Mouse (Mus musculus) Patski (cell line): ENCODE results near the gene Eps8l2. TPM values are rescaled to one million over a fixed set of nuclear protein-coding genes. Genes with fewer than 3 reads are reported as not detected.
"Not testable (repeated sequence)": the region's sequence is repeated elsewhere in the genome, so short reads cannot be mapped to it uniquely, and the experiment has no call there.

ENCODE experiments used
- ATAC-seq: fragments of 100-300 bp; one replicate; pipeline ENCODE4 v1.8.0; 2021
- CTCF ChIA-PET: fragments of 350-600 bp; sonication (Branson Sonifier 250); formaldehyde crosslinking; loops from one replicate; lab custom pipeline; 2022; ENCODE audit warnings: inconsistent platforms; lab: Charles Lee
- POLR2A ChIA-PET: fragments of 350-600 bp; sonication (Branson Sonifier 250); formaldehyde crosslinking; loops from one replicate; lab custom pipeline; 2022; ENCODE audit warnings: antibody characterized with exemption, inconsistent platforms; lab: Charles Lee
- DNase-seq: peaks from one replicate; pipeline ENCODE4 v3.0.0-alpha.2; 2011; ENCODE audit warnings: low read depth, low spot score
- H3K27me3 ChIP-seq: fragments of 371-371 bp; one replicate; pipeline ENCODE4 v1.5.1; 2021
- CTCF ChIP-seq: fragments of 100-300 bp; IDR thresholded peaks from one replicate; pipeline ENCODE4 v1.5.1; 2021
- in situ Hi-C: fragments of 300-500 bp; cut with MboI; formaldehyde crosslinking; loops from 3 replicates; pipeline ENCODE4 v1.11.1; 2018; ENCODE audit warnings: low pct_unique_long_range_greater_than_20kb, mixed read lengths
- polyA plus RNA-seq: library from polyadenylated mRNA; unstranded; gene quantifications from one replicate; pipeline ENCODE4 v1.2.3, GENCODE M21; 2021

Eps8l2 gene
- polyA plus RNA-seq, 1 experiment from 2014 or later = 114 TPM

GRCm38 (mm10) chr7:141394771-141395170 lies 56.1 kb downstream of the Eps8l2 start:
- peak; percentile 97 for TF ChIP-seq CTCF
- ChIA-PET POLR2A (interaction anchor here (0.6 to 1.5 kb wide), 3 partner anchors 14 to 273 kb away, joined by 3 to 6 read pairs (median 5); partner anchors contain the start of gene Eps8l2), CTCF (interaction anchor here (0.7 to 4.6 kb wide), 17 partner anchors 9 to 88 kb away, joined by 3 to 19 read pairs (median 7); partner anchors contain the start of genes Deaf1, Eps8l2 and Tmem80)
- no peaks in the 10 kb centered on the region for H3K27me3 ChIP-seq
- ATAC-seq (no peak), DNase-seq (no peak)
- in situ Hi-C loops = no loop called here

GRCm38 (mm10) chr7:141395348-141395747 lies 56.7 kb downstream of the Eps8l2 start:
- in situ Hi-C loops = no loop called here
- ATAC-seq = no peak
- no peak for DNase-seq
- ChIA-PET POLR2A (interaction anchor here (0.8 to 1.5 kb wide), 2 partner anchors 13 to 57 kb away, joined by 3 to 6 read pairs; partner anchors contain the start of gene Eps8l2), CTCF (interaction anchor here (0.7 to 4.6 kb wide), 16 partner anchors 8 to 88 kb away, joined by 3 to 19 read pairs (median 7); partner anchors contain the start of genes Deaf1, Eps8l2 and Tmem80)
- no peaks in the 10 kb centered on the region for H3K27me3 ChIP-seq
- TF ChIP-seq CTCF = no peak

GRCm38 (mm10) chr7:141403305-141403704 lies 64.6 kb downstream of the Eps8l2 start:
- ATAC-seq (peak; percentile 82), DNase-seq (peak; percentile 22)
- TF ChIP-seq CTCF = peak; percentile 90
- CTCF ChIA-PET = interaction anchor here (1.0 to 1.9 kb wide), 4 partner anchors 9 to 122 kb away, joined by 3 to 7 read pairs (median 5); partner anchors contain the start of gene Taldo1
- in situ Hi-C loops = no loop called here
- H3K27me3 ChIP-seq = no peaks in the 10 kb centered on the region
- POLR2A ChIA-PET = no interaction called here

GRCm38 (mm10) chr7:141405466-141405865 lies 66.8 kb downstream of the Eps8l2 start:
- in situ Hi-C loops = no loop called here
- no peaks in the 10 kb centered on the region for H3K27me3 ChIP-seq
- DNase-seq (no peak), ATAC-seq (no peak)
- POLR2A ChIA-PET = interaction anchor here (0.6 kb wide), 1 partner anchor 12 kb away, joined by 4 read pairs; no protein-coding TSS in a partner anchor
- TF ChIP-seq CTCF = no peak
- CTCF ChIA-PET = interaction anchor here (1.0 to 1.1 kb wide), 2 partner anchors 11 to 120 kb away, joined by 3 read pairs; no protein-coding TSS in a partner anchor

GRCm38 (mm10) chr7:141407670-141408069 lies 69.0 kb downstream of the Eps8l2 start:
- CTCF ChIA-PET = interaction anchor here (1.1 to 1.7 kb wide), 2 partner anchors 41 to 118 kb away, joined by 3 to 5 read pairs; no protein-coding TSS in a partner anchor
- ATAC-seq, H3K27me3 ChIP-seq, DNase-seq, in situ Hi-C loops: not testable (repeated sequence)
- POLR2A ChIA-PET = interaction anchor here (0.7 to 1.0 kb wide), 3 partner anchors 13 to 287 kb away, joined by 5 to 6 read pairs (median 5); no protein-coding TSS in a partner anchor

GRCm38 (mm10) chr7:141408833-141409232 lies 70.2 kb downstream of the Eps8l2 start:
- ChIA-PET CTCF (interaction anchor here (0.8 to 2.2 kb wide), 8 partner anchors 14 to 117 kb away, joined by 3 to 10 read pairs (median 5); partner anchors contain the start of genes Slc25a22 and Taldo1), POLR2A (interaction anchor here (0.6 to 1.4 kb wide), 6 partner anchors 14 to 444 kb away, joined by 3 to 6 read pairs (median 4); partner anchors contain the start of gene Slc25a22)
- peak; percentile 41 for ATAC-seq
- in situ Hi-C loops = no loop called here
- no peaks in the 10 kb centered on the region for H3K27me3 ChIP-seq
- TF ChIP-seq CTCF = no peak
- DNase-seq = peak; percentile 41

- no peak for ATAC-seq
- no peak for TF ChIP-seq CTCF
- in situ Hi-C loops = loop anchor here (5.0 kb wide), 2 partner anchors 42 to 117 kb away; no protein-coding TSS in a partner anchor
- POLR2A ChIA-PET = no interaction called here
- CTCF ChIA-PET = interaction anchor here (2.2 to 2.9 kb wide), 2 partner anchors 28 to 29 kb away, joined by 10 to 13 read pairs; partner anchors contain the start of gene Slc25a22
- no peaks in the 10 kb centered on the region for H3K27me3 ChIP-seq
- DNase-seq = no peak
Measured at GRCm38 (mm10) chr7:141410631-141411030, 72.0 kb downstream of the Eps8l2 start.

- ATAC-seq (no peak), DNase-seq (no peak)
- in situ Hi-C loops = loop anchor here (5.0 kb wide), 2 partner anchors 41 to 116 kb away; no protein-coding TSS in a partner anchor
- POLR2A ChIA-PET = no interaction called here
- no peaks in the 10 kb centered on the region for H3K27me3 ChIP-seq
- CTCF ChIA-PET = interaction anchor here (1.0 to 2.9 kb wide), 4 partner anchors 26 to 65 kb away, joined by 3 to 13 read pairs (median 8); partner anchors contain the start of gene Slc25a22
- TF ChIP-seq CTCF = no peak
Measured at GRCm38 (mm10) chr7:141411667-141412066, 73.0 kb downstream of the Eps8l2 start.

Other genes starting within 250 kb of the Eps8l2 start
- 7.6 TPM for gene Sigirr, start 238.3 kb upstream of the Eps8l2 start, polyA plus RNA-seq
- gene Ano9, start 221.1 kb upstream of the Eps8l2 start, polyA plus RNA-seq = 0.09 TPM
- gene Ptdss2, start 216.5 kb upstream of the Eps8l2 start, polyA plus RNA-seq = 96.0 TPM
- 292 TPM for gene Rnh1, start 166.0 kb upstream of the Eps8l2 start, polyA plus RNA-seq
- gene Hras, start 144.9 kb upstream of the Eps8l2 start, polyA plus RNA-seq = 80.1 TPM
- 13.7 TPM for gene Lrrc56, start 144.7 kb upstream of the Eps8l2 start, polyA plus RNA-seq
- gene Lmntd2, start 124.8 kb upstream of the Eps8l2 start, polyA plus RNA-seq = 4.5 TPM
- 48.3 TPM for gene Rassf7, start 123.0 kb upstream of the Eps8l2 start, polyA plus RNA-seq
- gene Phrf1, start 110.1 kb upstream of the Eps8l2 start, polyA plus RNA-seq = 68.6 TPM
- 10.5 TPM for gene Irf7, start 72.4 kb upstream of the Eps8l2 start, polyA plus RNA-seq
- not detected for gene Cdhr5, start 62.1 kb upstream of the Eps8l2 start, polyA plus RNA-seq
- not detected for gene Sct, start 59.7 kb upstream of the Eps8l2 start, polyA plus RNA-seq
- not detected for gene Drd4, start 46.9 kb upstream of the Eps8l2 start, polyA plus RNA-seq
- gene Deaf1, start 11.2 kb upstream of the Eps8l2 start, polyA plus RNA-seq = 62.1 TPM
- 34.0 TPM for gene Tmem80, start 11.1 kb upstream of the Eps8l2 start, polyA plus RNA-seq
- gene Taldo1, start 53.3 kb downstream of the Eps8l2 start, polyA plus RNA-seq = 512 TPM
- 38.7 TPM for gene Gatd1, start 75.3 kb downstream of the Eps8l2 start, polyA plus RNA-seq
- 0.04 TPM for gene Cend1, start 90.6 kb downstream of the Eps8l2 start, polyA plus RNA-seq
- 20.6 TPM for gene Slc25a22, start 99.0 kb downstream of the Eps8l2 start, polyA plus RNA-seq
- gene Pidd1, start 105.1 kb downstream of the Eps8l2 start, polyA plus RNA-seq = 4.9 TPM
- gene Rplp2, start 108.5 kb downstream of the Eps8l2 start, polyA plus RNA-seq = 1,558 TPM
- 90.7 TPM for gene Pnpla2, start 116.3 kb downstream of the Eps8l2 start, polyA plus RNA-seq
- gene Cracr2b, start 122.2 kb downstream of the Eps8l2 start, polyA plus RNA-seq = 9.9 TPM
- 551 TPM for gene Cd151, start 128.5 kb downstream of the Eps8l2 start, polyA plus RNA-seq
- 55.2 TPM for gene Polr2l, start 136.3 kb downstream of the Eps8l2 start, polyA plus RNA-seq
- gene Tspan4, start 136.4 kb downstream of the Eps8l2 start, polyA plus RNA-seq = 479 TPM
- gene Chid1, start 201.0 kb downstream of the Eps8l2 start, polyA plus RNA-seq = 41.6 TPM
- gene Ap2a2, start 223.3 kb downstream of the Eps8l2 start, polyA plus RNA-seq = 76.4 TPM